Mouse (Mus musculus) MEL (cell line): ENCODE measurements around the gene Ndel1.

ENCODE experiments used
- CHD1 ChIP-seq: IDR thresholded peaks from 2 replicates; pipeline ENCODE4 v1.6.1; 2012; ENCODE audit warnings: low read depth, mild to moderate bottlenecking, inconsistent platforms, low read length, improper control_type of control experiment
- CTCF ChIP-seq, 3 experiments: IDR thresholded peaks in 2 of 3; conservative IDR thresholded peaks in 1 of 3; 2 replicates each; pipeline ENCODE4 v1.5.1; 2011 to 2012; ENCODE audit warnings: low read length in 3 of 3, low read depth in 2 of 3, mild to moderate bottlenecking in 2 of 3, improper control_type of control experiment in 1 of 3, inconsistent platforms in 1 of 3, mixed read lengths in 1 of 3, moderate library complexity in 1 of 3; ENCODE audit not compliant: control insufficient read depth in 1 of 3, insufficient read depth in 1 of 3, poor library complexity in 1 of 3, severe bottlenecking in 1 of 3
- ELF1 ChIP-seq: IDR thresholded peaks from 2 replicates; pipeline ENCODE4 v1.6.1; 2014; ENCODE audit warnings: low read depth, mild to moderate bottlenecking, inconsistent platforms, low read length, improper control_type of control experiment, moderate library complexity
- EP300 ChIP-seq, 2 experiments: IDR thresholded peaks; 2 replicates each; pipeline ENCODE4 v1.6.1; 2011; ENCODE audit warnings: improper control_type of control experiment in 2 of 2, low read length in 2 of 2, low read depth in 1 of 2, mild to moderate bottlenecking in 1 of 2
- GABPA ChIP-seq: IDR thresholded peaks from 2 replicates; pipeline ENCODE4 v1.6.1; 2012; ENCODE audit warnings: low read depth, mild to moderate bottlenecking, inconsistent platforms, low read length, improper control_type of control experiment, moderate library complexity
- KAT2A ChIP-seq: conservative IDR thresholded peaks from 2 replicates; pipeline ENCODE4 v1.6.1; 2012; ENCODE audit warnings: low read depth, low read length, improper control_type of control experiment, inconsistent platforms
- MAX ChIP-seq: IDR thresholded peaks from 2 replicates; pipeline ENCODE4 v1.6.1; 2011; ENCODE audit warnings: low read length, improper control_type of control experiment
- POLR2A ChIP-seq, 2 experiments: IDR thresholded peaks; 2 replicates each; pipeline ENCODE4 v1.6.1; 2011 to 2012; ENCODE audit warnings: low read length in 2 of 2, mild to moderate bottlenecking in 2 of 2, control low read depth in 1 of 2, improper control_type of control experiment in 1 of 2, low read depth in 1 of 2, moderate library complexity in 1 of 2; ENCODE audit not compliant: control insufficient read depth in 1 of 2, insufficient read depth in 1 of 2, poor library complexity in 1 of 2
- POLR2AphosphoS2 ChIP-seq: IDR thresholded peaks from 2 replicates; pipeline ENCODE4 v1.6.1; 2011; ENCODE audit warnings: low read length, improper control_type of control experiment
- TCF12 ChIP-seq: IDR thresholded peaks from 2 replicates; pipeline ENCODE4 v1.6.1; 2014; ENCODE audit warnings: low read depth, mild to moderate bottlenecking, inconsistent platforms, low read length, improper control_type of control experiment, moderate library complexity
- ZKSCAN1 ChIP-seq: IDR thresholded peaks from 2 replicates; pipeline ENCODE4 v1.6.1; 2012; ENCODE audit warnings: low read depth, mild to moderate bottlenecking, inconsistent platforms, low read length, improper control_type of control experiment, moderate library complexity

DNA sequence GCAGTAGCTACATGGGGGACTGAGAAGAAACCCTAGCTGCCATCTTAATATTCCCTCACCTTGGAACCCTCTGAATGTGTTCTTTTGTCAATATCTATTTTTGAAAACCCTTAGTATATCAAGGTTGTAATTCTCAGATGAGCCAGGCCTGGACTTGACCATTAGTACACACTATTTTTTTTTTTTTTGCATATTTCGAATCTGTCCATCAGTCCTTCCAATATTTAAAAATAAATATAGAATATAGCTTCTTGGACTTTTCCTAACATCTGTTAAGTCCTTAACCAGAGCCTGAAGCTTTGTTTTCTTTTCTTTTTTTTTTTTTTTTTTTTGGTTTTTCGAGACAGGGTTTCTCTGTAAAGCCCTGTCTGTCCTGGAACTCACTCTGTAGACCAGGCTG lies 12.2 kb upstream of the Ndel1 start:
- TF ChIP-seq EP300 (IDR thresholded peaks at IDR 0.05; ENCODE audit: low read depth in 1 of 2, low read length in 2 of 2): no peak
- TF ChIP-seq CTCF (IDR thresholded peaks at IDR 0.05 in 2 of 3, conservative IDR thresholded peaks at IDR 0.05 in 1 of 3; ENCODE audit: control insufficient read depth in 1 of 3, insufficient read depth in 1 of 3, low read depth in 2 of 3, low read length in 3 of 3, poor library complexity in 1 of 3, severe bottlenecking in 1 of 3): no peak
- no peak for TF ChIP-seq POLR2AphosphoS2
- TF ChIP-seq ELF1: no peak
- no peak for TF ChIP-seq GABPA
- TF ChIP-seq POLR2A (IDR thresholded peaks at IDR 0.05; ENCODE audit: control insufficient read depth in 1 of 2, insufficient read depth in 1 of 2, low read depth in 1 of 2, low read length in 2 of 2, poor library complexity in 1 of 2): no peak
- no peak for TF ChIP-seq KAT2A
- TF ChIP-seq TCF12: no peak
- TF ChIP-seq ZKSCAN1: no peak
- no peak for TF ChIP-seq CHD1
- no peak for TF ChIP-seq MAX
